Mouse (Mus musculus) adrenal gland, postnatal 25 days (tissue): ENCODE data around the gene Cux2. TPM values are rescaled to one million over a fixed set of nuclear protein-coding genes. Genes with fewer than 3 reads are reported as not detected.

ENCODE experiments used
- DNase-seq: peaks from one replicate; pipeline ENCODE4 v3.0.0; 2021; ENCODE audit warnings: mixed read lengths
- total RNA-seq: library from RNA; stranded (reverse); gene quantifications from 2 replicates; pipeline ENCODE4 v1.2.3, GENCODE M21; 2021

Gene Cux2
- total RNA-seq, 1 experiment from 2014 or later: 29.8 TPM

GRCm38 (mm10) chr5:122016744-122017143 lies 33.2 kb downstream of the Cux2 start:
- no peak for DNase-seq

DNA sequence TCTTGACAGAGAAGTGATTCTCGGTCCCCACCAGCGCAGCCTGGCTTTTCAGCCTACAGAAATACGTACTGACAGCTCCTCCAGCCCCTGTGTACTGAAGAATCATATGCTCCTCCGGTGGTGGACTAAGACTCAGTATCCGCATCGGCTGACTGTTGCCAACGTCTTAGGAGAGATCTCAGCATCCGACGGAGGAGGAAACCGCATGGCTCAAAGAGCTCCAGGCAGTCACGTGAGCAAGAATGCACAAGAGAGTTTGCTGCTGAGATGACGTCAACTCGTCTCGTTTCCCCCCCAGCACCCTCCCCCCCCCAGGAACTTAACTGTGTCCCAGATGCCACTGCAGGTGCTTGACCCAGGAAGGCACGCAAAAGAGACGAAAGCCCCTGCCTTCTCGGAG lies 34.8 kb downstream of the Cux2 start:
- no peak for DNase-seq

DNA sequence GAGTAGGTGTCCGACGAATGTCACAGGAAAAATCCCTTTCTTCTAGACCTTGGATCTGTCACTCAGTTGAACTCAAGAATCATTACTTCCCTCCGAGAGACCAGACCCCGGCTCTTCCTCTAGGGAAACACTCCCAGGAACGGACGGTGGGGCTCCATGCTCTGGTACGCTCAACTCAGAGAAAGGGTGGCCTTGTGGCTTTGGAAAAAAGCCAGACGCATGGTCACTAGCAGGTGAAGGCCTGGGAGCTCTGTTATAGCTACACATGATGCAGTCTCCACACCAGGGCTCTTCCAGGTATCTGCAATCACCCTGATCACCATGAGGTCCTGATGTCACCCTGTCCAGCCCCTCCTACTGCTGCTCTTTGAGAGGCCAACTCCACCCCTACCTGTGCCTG lies 35.2 kb downstream of the Cux2 start:
- peak; percentile 50 for DNase-seq

- no peak for DNase-seq
Observed at GRCm38 (mm10) chr5:122011289-122011688, 38.6 kb downstream of the Cux2 start.

DNA sequence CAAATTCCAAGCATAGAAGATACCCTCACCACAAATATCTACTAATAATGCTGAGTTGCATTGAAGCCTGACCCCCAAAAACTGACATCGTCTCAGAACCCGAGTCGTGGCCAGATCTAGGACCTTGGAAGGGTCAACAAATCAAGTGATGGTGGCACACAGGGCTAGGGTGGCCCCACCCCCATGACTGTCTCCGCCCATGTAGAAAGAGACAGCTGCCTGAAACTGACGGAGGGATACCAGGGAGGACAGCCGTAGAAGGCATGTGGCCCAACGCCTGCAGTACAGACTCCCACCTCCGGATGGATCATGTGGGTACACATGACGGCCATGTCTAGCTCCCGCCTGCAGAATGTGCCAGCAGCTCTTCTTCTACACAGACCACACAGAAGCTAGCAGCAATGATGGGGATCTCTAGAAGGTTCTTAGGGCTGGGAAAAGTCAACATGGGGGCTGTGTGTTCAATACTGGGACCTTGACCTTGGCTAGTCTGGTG lies 41.9 kb downstream of the Cux2 start:
- no peak for DNase-seq

- no peak for DNase-seq
Observed at GRCm38 (mm10) chr5:122003460-122003859, 46.4 kb downstream of the Cux2 start.

DNA sequence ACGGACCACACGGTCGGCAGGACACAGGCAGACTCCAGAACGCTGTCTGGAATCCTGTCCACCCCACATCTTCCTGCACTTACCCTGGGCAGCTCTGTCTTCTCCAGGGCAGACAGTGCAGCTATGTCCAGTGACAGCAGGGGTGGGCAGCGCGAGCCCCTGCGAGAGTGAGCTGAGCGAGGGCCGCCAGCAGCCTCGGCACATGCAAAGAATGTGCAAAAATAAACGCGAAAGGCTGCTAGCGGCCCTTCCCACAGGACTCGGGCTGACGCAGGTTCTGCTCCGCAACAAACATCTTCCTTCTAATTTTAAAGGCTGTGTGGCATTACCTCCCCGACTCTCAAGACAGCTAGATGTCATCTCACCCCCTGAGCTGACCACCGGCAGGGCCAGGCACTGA lies 47.8 kb downstream of the Cux2 start:
- DNase-seq: no peak

DNA sequence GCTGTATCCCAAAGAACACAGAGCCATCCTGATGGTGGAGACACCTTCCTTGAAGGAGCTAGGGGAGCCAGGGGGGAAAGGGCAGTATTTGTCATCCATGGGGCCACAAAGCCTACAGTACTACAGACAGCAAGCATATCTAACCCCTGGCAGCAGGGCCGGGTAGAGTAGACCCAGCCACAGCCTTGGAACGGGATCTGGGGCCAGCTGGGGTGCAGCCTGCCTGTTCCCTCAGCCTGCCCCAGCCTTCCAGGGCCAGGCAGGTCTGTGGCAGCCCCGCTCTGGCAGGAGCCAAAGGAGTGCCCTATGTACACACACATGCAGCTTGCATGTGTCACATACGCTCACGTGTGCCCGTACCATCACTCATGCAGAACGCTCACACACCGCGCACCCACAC lies 48.6 kb downstream of the Cux2 start:
- no peak for DNase-seq

GRCm38 (mm10) chr5:122000381-122000780 lies 49.5 kb downstream of the Cux2 start:
- DNase-seq: no peak

GRCm38 (mm10) chr5:121998981-121999795 lies 50.7 kb downstream of the Cux2 start:
- DNase-seq: peak; percentile 82

- peak; percentile 41 for DNase-seq
Observed at GRCm38 (mm10) chr5:121998281-121998680, 51.6 kb downstream of the Cux2 start.

GRCm38 (mm10) chr5:121996701-121997100 lies 53.2 kb downstream of the Cux2 start:
- DNase-seq: no peak

GRCm38 (mm10) chr5:121994808-121995207 lies 55.1 kb downstream of the Cux2 start:
- DNase-seq: no peak

GRCm38 (mm10) chr5:121991914-121992313 lies 58.0 kb downstream of the Cux2 start:
- DNase-seq: no peak

- DNase-seq: no peak
Observed at GRCm38 (mm10) chr5:121985855-121986254, 64.0 kb downstream of the Cux2 start.

DNA sequence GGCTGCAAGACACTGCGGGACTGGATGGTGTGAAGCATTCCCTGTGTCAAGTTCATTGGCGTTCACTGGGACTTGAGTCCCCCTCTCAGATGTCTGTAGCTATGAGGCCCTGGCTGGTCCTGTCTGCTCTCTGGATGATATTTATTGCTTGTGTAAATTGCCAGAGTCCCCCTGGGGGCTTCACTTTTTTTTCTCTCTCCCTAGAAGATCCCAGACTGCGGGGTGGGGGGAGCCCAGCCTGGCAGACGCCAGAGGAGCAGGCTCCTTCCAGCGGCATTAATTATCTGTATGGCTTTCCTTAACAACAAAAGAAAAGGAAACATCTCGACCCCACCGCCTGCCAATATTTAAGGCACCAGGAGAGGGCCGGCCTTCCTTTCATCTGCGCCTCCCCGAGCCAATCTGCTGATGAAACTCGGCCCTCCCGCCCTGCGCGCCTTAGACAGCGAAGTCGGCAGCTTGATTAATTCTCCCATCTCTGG lies 68.2 kb downstream of the Cux2 start:
- no peak for DNase-seq

DNA sequence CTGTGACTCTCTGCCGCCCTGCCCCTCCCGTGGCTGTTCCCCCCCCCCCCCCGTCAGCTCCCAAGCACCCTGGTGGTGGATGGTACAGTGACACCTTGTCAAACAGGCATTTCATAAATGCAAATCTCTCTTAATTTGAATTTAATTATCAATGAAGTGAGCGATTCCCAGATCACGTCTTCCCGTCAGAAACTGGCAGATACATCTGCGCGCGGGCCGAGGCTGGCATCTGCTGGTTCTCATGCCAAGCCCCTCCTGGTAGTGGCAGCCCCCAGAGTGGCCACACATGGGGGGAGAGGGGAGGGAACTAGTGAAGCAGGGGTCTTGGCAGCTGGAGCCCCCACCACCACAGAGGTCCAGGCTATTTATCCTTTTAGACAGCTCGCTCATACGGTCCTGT lies 73.6 kb downstream of the Cux2 start:
- DNase-seq: no peak

- DNase-seq: no peak
Observed at GRCm38 (mm10) chr5:121973541-121973940, 76.4 kb downstream of the Cux2 start.

- DNase-seq: peak; percentile 55
Observed at GRCm38 (mm10) chr5:121972680-121973192, 77.2 kb downstream of the Cux2 start.

- DNase-seq: no peak
Observed at GRCm38 (mm10) chr5:121968999-121969398, 80.9 kb downstream of the Cux2 start.

DNA sequence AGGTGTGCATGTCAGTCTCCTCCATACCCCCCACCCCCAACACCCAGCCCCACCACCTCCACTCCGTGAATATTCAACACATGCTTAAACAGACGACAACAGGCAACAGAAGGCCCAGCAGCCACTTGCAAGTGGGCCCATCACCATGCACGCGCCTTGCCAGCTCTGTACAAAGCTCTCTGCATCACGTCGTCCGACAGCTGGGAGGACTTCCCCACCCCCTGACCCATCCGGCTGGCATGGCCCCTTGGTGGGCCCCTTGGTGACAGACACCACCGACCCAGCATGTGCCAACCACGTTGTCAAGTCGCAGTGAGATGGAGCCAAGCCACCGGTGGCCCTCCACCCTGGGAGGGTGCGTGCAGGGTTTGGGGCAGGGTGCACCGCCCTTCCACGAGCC lies 81.5 kb downstream of the Cux2 start:
- DNase-seq: no peak

DNA sequence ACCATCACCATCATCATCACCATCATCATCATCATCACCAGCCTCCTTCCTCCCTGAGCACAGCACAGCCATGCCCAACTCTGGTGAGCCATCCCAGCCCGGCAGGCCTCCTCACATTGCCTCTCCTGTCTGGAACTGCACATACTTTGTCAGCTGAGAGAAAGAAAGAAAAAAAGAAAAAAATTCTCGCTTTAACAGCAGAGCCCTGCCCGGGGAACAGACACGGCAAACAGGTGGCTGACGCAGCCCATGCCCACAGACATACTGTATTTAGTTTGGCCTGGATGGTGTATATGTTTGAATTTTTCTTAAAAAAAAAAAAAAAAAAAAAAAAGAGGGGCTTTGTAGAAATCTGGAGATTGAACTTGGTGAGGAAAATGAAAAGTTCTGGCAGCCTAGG lies 82.4 kb downstream of the Cux2 start:
- DNase-seq: no peak

DNA sequence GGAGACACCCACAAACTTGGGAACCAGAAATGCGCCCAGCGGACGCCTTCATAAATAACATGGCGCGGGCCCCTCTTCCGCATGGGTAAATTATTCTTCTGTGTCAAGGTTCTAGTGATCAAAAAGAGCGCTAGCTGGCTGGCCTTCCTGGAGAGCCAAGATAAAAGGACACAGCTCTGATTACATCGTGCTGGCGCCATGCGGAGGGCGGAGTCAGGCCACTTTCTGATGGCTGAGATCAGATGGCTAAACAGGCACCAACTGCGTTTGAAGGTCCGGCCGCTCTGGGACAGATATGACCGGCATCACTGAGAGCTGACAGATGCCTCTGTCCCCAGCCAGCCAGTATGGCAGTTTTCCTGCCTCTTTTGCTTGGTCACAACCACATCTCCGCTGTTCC lies 83.0 kb downstream of the Cux2 start:
- DNase-seq: peak; percentile 74

GRCm38 (mm10) chr5:121962974-121963373 lies 86.9 kb downstream of the Cux2 start:
- DNase-seq: no peak
